Mouse (Mus musculus) layer of hippocampus, adult 8-10 months (tissue): Measurements from ENCODE around the gene A730009L09Rik. TPM values are rescaled to one million over a fixed set of nuclear protein-coding genes. Genes with fewer than 3 reads are reported as not detected.

Experiments
- DNase-seq, 2 experiments: peaks; one replicate each; pipeline ENCODE4 v3.0.0; 2022; ENCODE audit warnings: low spot score in 2 of 2
- total RNA-seq, 4 experiments: library from RNA; stranded (reverse); gene quantifications; 2 replicates each; pipeline ENCODE4 v1.2.4; 2022

A730009L09Rik gene
- total RNA-seq = under 1 TPM; 0.18 to 0.55 (median 0.42) TPM

- DNase-seq = no peak
Measured at GRCm38 (mm10) chr16:84514821-84515220, at the start of gene A730009L09Rik. TSS of gene A730009L09Rik (plus strand) at chr16:84515121.

GRCm38 (mm10) chr16:84465581-84466165, 49.2 kb upstream of the A730009L09Rik start:
- no peak for DNase-seq

- no peak for DNase-seq
Measured at GRCm38 (mm10) chr16:84468898-84469297, 46.0 kb upstream of the A730009L09Rik start.

- no peak for DNase-seq
Measured at GRCm38 (mm10) chr16:84469994-84470393, 44.9 kb upstream of the A730009L09Rik start.

GRCm38 (mm10) chr16:84473406-84473805, 41.5 kb upstream of the A730009L09Rik start:
- DNase-seq = no peak

- no peak for DNase-seq
Measured at GRCm38 (mm10) chr16:84474712-84475111, 40.2 kb upstream of the A730009L09Rik start.

GRCm38 (mm10) chr16:84476948-84477347, 38.0 kb upstream of the A730009L09Rik start:
- no peak for DNase-seq

GRCm38 (mm10) chr16:84477528-84477927, 37.4 kb upstream of the A730009L09Rik start:
- no peak for DNase-seq

- no peak for DNase-seq
Measured at GRCm38 (mm10) chr16:84477952-84478351, 37.0 kb upstream of the A730009L09Rik start.

GRCm38 (mm10) chr16:84485931-84486330, 29.0 kb upstream of the A730009L09Rik start:
- no peak for DNase-seq

- no peak for DNase-seq
Measured at GRCm38 (mm10) chr16:84494818-84495217, 20.1 kb upstream of the A730009L09Rik start.

- peak in 1 of 2 experiments; percentile 43 for DNase-seq
Measured at GRCm38 (mm10) chr16:84495438-84495837, 19.5 kb upstream of the A730009L09Rik start.

GRCm38 (mm10) chr16:84507681-84508080, 7.2 kb upstream of the A730009L09Rik start:
- no peak for DNase-seq

GRCm38 (mm10) chr16:84521975-84522635, 7.2 kb downstream of the A730009L09Rik start:
- DNase-seq = no peak

- no peak for DNase-seq
Measured at GRCm38 (mm10) chr16:84523061-84523460, 8.1 kb downstream of the A730009L09Rik start.

GRCm38 (mm10) chr16:84527375-84527774, 12.5 kb downstream of the A730009L09Rik start:
- peak; percentile 15 to 60 for DNase-seq

GRCm38 (mm10) chr16:84532803-84533202, 17.9 kb downstream of the A730009L09Rik start:
- DNase-seq = no peak

GRCm38 (mm10) chr16:84546059-84546458, 31.1 kb downstream of the A730009L09Rik start:
- no peak for DNase-seq

GRCm38 (mm10) chr16:84549122-84549521, 34.2 kb downstream of the A730009L09Rik start:
- DNase-seq = no peak

GRCm38 (mm10) chr16:84550445-84550844, 35.5 kb downstream of the A730009L09Rik start:
- DNase-seq = no peak

GRCm38 (mm10) chr16:84553981-84554380, 39.1 kb downstream of the A730009L09Rik start:
- no peak for DNase-seq

- DNase-seq = no peak
Measured at GRCm38 (mm10) chr16:84558113-84558917, 43.4 kb downstream of the A730009L09Rik start.
